Mouse (Mus musculus) v-Abl transformed pro-B cells (cell line): ENCODE results near the gene Lmo7.

ENCODE experiments used
- in situ Hi-C, 2 experiments: fragments of 400-800 bp; cut with MboI; formaldehyde crosslinking; loops; one replicate each; pipeline ENCODE4 v1.15.1; 2025; ENCODE audit not compliant: unreplicated experiment in 2 of 2

Gene Lmo7

GRCm38 (mm10) chr14:101729237-101729971 is at the start of gene Lmo7, which contains the start of gene Gm9922:
TSS of gene Lmo7 (plus strand) at chr14:101729957.
TSS of gene Gm9922 (minus strand) at chr14:101729814.
- in situ Hi-C loops, result no loop called here

DNA sequence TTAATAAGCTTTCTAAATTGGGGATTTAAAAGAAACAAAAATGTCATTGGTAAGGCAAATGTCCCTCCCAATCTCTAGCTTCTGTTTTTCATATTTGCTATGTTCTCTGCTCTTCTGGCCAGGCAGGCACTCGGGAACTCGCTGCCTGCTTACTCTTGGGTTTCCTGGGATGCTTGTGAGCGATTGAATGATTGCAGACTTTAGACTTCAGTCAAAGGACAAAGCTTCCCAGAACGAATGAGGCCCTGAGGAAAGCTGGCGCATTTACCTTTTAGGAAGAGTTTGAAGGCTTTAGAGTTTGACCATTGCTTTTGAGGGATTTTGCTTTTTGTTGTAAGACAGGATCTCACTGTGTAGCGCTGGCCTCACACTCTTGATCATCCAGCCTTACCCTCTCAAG is 42.1 kb upstream of the Lmo7 start:
- in situ Hi-C loops, result no loop called here

GRCm38 (mm10) chr14:101688406-101688805 is 41.4 kb upstream of the Lmo7 start:
- in situ Hi-C loops, result no loop called here

DNA sequence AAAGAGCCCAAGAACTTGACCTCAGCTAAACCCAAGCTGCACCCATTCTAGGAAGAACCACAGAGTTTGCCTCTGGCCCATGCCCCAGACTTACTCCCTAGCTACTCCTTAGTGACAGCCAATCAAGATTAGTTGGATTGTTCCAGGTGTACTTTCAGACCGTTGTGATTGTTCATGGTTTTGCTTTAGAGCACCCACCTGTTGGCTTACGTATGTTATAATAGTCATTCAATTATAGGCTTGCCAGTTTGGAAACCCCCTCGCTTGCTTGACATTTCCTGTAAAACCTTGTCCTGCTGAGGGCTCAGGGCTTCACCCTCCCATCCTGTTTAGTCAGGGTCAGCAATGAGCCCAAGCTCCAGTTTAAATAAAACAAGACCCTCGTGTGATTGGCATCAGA is 25.3 kb upstream of the Lmo7 start:
- in situ Hi-C loops, result loop anchor here in 1 of 2 experiments (25.0 kb wide), 1 partner anchor 1958 kb away; the partner anchor contains the start of gene Slain1

DNA sequence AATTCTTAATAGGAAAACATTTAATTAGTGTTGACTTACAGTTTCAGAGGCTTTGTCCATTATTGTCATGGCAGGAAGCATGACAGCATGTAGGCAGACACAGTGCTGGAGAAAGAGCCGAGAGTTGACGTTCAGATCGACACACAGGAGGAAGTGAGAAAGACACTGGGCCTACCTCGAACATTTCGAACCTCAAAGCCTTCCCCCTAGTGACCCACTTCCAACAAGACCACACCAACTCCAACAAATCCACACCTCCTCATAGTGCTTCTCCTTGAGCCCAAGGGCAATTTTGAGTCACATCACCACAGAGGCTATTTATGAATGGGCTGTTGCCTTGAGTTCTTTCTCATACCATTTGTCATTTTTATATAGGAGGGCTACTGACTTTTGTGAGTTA is 22.7 kb upstream of the Lmo7 start:
- in situ Hi-C loops, result loop anchor here in 1 of 2 experiments (25.0 kb wide), 1 partner anchor 1955 kb away; the partner anchor contains the start of gene Slain1

DNA sequence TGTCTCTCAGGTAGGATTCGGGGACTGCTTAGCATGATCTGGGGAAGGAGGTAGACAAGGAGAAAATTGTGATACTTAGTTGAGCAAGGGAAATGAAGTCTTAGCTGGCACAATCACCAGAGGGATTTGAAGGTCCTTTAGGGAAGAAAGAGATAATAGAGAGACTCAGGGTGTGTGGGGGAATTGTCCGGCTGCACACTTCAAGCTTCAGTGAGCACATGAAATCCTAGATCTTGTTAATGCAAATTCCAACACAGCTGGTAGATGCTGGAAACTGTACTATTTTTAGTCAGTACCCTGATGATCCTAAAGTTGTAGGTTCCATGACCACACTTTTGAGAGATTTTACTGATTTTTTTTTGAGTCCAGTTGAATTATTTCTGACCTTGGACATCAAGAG is 15.3 kb upstream of the Lmo7 start:
- in situ Hi-C loops, result loop anchor here in 1 of 2 experiments (25.0 kb wide), 1 partner anchor 1948 kb away; the partner anchor contains the start of gene Slain1

DNA sequence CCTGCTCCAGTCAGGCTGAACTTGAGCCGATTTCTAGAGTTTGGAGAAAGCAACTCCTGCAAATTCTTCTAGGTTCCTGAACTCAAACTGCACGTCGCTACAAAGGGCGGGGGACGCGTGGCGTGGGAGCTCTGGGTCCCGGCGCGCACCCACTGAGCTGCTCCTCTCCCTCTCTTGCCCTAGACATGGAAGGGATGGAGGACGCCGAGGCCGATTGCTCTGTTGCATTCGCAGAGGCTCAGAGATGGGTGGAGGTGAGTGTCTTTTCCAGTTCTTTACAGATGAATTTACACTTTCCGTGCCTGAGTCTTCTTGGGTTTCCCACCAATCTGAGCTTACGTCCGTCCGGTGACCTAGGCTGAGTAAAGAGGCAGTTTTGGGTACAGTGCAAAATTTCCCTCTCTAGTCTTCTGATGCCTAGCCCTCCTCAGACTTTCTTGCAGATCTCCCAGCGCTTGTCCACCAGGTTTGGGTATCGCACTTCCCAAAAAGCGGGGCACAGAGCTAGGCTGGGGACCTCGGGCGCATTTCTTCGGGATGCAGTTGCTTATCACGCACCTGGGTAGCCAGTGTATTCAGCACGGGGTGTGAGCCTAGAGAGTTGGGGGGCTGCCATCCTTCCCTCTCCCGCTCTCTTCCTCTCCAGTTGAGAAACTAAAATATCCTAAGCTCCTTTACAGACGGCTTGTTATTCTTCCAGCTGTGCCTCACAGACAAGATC is 375 bp downstream of the Lmo7 start:
- in situ Hi-C loops, result no loop called here

DNA sequence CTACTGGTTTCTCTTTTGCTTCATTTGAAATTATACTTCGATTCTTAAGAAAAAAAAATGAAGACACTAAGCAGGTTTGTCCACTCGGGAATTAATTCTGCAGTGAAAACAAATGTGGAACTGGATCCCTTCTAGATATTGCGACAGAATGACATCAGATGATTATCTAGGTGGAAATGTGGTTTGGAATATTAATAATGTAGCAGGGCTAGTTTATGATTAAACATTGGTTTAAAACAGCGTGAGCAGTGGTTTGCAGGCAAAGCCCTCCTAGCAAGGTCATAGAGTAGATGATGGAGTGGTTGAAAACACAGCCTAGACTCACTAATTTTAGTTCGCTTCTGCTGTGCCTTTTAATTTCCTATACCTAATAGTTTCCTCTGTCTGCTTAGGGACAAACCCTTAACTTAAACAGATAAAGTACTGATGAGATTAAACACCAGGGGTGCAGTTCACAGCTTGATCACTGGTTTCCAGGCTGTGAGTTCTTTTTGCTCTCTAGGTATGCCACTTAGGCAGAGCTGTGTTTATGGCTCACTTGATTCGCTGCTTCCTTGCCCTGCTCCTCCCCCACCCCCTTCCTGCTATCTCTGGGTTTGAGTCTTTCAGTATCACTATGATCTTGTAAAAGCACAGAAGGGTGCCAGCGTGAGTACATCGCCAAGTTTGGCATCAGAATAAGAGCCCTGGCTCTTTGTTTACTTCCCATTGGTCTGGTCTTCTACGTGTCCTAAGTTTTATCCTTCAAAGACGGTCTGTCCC is 4.0 kb downstream of the Lmo7 start:
- in situ Hi-C loops, result no loop called here

DNA sequence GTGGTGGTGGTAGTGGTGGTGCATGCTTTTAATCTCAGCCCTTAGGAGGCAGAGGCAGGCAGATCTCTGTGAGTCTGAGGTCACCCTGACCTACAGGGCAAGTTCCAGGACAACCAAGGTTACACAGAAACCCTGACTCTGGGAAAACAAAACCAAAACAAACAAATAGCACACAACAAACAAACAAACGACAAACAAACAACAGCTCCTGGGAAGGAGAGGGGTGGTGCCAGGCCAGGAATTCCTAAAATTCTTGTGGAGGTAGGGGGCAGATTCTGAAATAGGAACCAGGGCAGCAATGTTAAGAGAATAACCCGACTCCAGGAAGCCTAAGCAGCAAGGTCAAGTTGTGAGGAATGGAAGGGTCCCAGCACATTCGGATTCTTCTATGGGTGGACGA is 7.7 kb downstream of the Lmo7 start:
- in situ Hi-C loops, result no loop called here

DNA sequence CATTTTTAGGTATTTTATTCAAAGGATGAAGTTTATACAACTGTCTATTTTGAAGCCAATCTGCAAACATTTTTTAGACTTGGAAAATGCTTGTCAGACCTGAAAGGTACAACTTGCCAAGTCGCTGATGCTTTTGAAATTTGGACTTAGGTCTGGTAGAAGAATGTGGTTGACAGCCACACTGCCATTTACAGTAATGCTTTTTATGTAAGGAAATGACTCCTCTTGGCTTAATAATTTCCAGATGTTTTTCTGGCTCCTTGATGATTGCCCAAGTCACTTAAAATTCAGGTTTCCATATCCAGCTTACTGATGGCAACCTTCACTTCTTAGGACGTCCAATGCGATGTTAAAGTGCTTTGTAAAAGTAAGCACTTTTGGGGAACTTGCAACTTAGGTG is 16.9 kb downstream of the Lmo7 start:
- in situ Hi-C loops, result no loop called here

- in situ Hi-C loops, result no loop called here
Measured at GRCm38 (mm10) chr14:101747811-101748210, 18.1 kb downstream of the Lmo7 start.

DNA sequence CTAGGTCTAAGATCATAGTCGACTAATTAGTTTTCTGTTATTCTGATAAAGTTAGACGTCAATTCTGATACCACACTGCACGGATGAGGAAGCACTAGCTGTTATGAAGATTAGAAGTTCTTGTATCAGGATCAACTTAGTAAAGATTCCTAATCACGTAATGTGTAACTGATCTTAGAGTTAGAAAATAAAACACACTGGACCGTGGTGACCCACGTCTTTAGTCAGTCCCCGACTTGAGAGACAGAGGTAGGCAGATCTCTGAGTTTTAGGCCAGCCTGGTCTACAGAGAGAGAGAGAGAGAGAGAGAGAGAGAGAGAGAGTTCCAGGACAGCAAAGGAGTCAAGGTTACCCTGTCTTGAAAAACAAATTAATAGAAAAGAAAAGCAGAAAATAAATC is 18.7 kb downstream of the Lmo7 start:
- in situ Hi-C loops, result no loop called here

- in situ Hi-C loops, result loop anchor here (25.0 kb wide), 2 partner anchors 89 to 239 kb away; partner anchors contain the start of gene Uchl3 (in 1 of the 2)
Measured at GRCm38 (mm10) chr14:101750910-101751309, 21.2 kb downstream of the Lmo7 start.

DNA sequence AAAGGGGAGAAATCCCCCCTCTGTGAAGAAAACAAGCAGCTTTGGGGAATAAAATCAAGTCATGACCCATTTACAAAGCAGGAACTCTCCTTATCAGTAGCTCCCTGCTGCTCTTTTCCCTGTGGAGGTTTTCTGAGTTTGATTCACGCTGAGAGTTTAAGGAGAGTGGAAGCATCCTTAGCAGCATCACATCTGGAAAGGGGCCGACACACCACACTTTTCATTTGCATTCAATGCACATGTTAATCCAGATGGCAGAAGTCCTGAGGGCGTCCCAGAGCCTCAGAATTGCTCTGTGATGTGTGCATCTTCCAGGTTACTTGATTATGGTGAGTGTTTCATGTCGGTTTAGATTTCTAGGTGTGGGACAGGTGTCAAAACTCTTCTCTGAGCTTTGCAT is 25.7 kb downstream of the Lmo7 start:
- in situ Hi-C loops, result loop anchor here (25.0 kb wide), 2 partner anchors 93 to 243 kb away; partner anchors contain the start of gene Uchl3 (in 1 of the 2)

DNA sequence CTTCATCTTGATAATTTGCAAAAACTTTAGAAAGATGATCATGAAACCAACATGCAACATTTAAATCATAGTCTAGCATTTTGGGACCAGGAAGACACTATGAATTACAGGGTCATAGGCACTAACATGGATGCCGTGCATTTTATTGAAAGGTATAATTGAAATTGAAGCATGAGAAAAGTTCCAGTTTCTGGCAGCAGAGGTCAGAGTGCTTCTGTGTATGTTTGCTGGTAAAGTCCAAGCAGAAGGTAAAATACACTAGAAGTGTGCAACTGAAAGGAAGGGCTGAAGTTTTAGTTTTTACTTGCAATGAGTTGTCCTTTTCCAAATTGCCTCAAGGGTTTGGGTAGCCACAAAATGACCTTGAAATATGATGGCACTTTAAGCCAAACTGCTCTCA is 32.5 kb downstream of the Lmo7 start:
- in situ Hi-C loops, result loop anchor here (5.0 to 25.0 kb wide), 5 partner anchors 90 to 753 kb away; partner anchors contain the start of gene Uchl3 (in 1 of the 2)

DNA sequence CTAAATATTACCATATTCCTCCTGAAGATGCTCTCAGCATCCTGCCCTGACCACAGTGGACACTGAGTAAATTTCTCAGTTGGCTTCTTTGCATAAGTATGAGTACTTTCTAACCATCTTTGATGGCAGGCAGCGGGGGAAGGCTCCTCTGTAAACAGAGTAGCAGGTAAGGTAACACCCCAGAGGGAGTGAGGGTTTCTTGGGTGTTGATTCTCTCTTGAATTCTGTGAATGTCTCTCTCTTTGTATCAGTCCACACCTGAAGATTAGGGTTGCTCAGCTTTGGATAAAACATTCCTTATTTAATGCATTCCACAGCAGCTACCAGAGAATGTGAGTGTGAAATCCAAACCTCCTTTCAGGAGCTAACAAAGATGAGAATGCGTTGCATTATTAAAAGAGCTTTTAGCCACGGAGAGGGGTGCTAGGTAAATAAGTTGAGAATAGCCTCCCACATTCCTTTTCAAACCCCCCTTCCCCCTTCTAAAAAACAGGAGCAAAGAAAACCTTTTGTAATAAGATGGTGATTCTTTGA is 34.1 kb downstream of the Lmo7 start:
- in situ Hi-C loops, result loop anchor here (5.0 to 25.0 kb wide), 5 partner anchors 92 to 751 kb away; partner anchors contain the start of gene Uchl3 (in 1 of the 2)

DNA sequence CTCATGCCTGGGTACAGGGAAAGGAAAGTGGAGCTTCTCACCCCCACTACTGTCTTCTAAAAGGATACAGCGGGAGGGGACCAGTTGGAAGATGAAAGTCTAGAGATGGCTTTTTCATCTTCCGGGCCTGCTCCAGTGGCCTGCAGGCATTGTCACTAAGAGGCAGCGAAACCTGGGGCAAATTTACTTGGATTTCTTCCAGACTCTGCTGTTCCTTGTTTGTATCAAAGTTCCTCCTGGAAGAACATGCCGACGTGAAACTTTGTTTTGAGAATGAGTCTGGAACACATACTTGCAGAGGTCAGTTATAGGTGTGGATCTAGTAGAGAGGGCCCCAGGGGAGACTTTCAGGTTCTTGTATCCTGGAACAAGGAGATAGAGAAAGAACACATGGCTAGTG is 41.6 kb downstream of the Lmo7 start:
- in situ Hi-C loops, result loop anchor here (25.0 kb wide), 2 partner anchors 109 to 259 kb away; partner anchors contain the start of gene Uchl3 (in 1 of the 2)

- in situ Hi-C loops, result loop anchor here (25.0 kb wide), 2 partner anchors 109 to 259 kb away; partner anchors contain the start of gene Uchl3 (in 1 of the 2)
Measured at GRCm38 (mm10) chr14:101771756-101772155, 42.0 kb downstream of the Lmo7 start.

DNA sequence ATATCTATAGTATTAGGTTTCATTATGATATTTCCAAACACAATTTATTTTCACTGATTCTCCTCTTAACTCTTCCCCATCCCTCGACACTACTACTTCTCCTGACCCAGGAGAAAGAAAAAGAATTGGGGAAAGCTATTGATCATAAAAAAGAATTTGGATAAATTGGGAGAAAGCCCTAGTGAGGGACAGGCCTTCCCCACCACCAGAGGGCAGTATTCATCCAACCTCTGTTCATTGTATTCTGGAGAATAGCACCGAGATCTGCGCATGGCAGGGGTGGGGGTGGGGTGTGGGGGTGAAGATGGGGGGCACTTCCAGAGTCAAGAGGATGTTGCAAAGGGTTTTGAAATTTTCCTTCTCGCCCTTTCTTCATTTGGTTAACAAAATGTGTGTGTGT is 44.9 kb downstream of the Lmo7 start:
- in situ Hi-C loops, result loop anchor here (25.0 kb wide), 3 partner anchors 112 to 1013 kb away; partner anchors contain the start of gene Uchl3 (in 1 of the 2)
